18 mouse cellular contexts compared by ENCODE assay signal in the genomic region with DNA sequence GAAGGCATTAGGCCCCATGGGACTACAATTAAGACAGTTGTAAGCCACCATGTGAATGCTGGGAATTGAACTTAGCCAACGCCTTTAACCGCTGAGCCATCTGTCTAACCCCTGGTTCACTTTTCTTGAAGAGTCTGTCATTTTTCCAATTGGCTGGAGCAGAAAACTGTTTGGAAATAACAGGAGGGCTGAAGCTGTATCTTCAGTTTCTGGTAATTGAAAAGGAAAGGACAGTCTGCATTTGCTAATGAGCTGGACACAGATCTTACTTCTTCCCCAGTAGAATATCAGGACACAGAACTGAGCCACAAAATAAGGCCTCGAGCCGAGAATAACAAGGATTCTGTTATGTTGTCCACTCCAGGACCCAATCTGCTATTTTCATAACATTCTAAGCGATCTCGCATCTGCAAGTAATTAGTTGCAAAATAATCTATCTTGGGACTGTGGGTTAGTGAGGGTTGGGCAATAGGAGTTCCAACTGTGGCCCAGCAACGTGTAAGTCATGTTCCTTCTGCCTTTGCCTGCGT.
A peak's percentile ranks its signal among the peaks of the same experiment; 100 is the strongest.
DNase-seq lines count a peak whose midpoint lies in the region; TF ChIP-seq lines count a peak whose summit lies in the region.
"Had no signal": no experiment of that assay in that cellular context is flagged by ENCODE, and none has a peak within 500 bp of the region (broad histone marks: within the 10 kb centered on the region; RNA-seq: fewer than 3 reads in every experiment).

No protein-coding gene starts in this region.

- H3K4me3 ChIP-seq in heart, embryonic 10.5 days = no peak overlapping the region
- H3K4me3 ChIP-seq: heart, embryonic 15.5 days; intestine, embryonic 15.5 days; midbrain, embryonic 13.5 days; neural tube, embryonic 13.5 days; stomach, embryonic 15.5 days had no signal

- no peaks in the 10 kb centered on the region for H3K36me3 ChIP-seq in heart, embryonic 10.5 days
- H3K36me3 ChIP-seq: heart, embryonic 15.5 days; intestine, embryonic 15.5 days; midbrain, embryonic 13.5 days; neural tube, embryonic 13.5 days; stomach, embryonic 15.5 days had no signal

- no peaks in the 10 kb centered on the region for H3K27me3 ChIP-seq in heart, embryonic 10.5 days (ENCODE audit: insufficient read depth, poor library complexity, severe bottlenecking)
- H3K27me3 ChIP-seq: CH12.LX; heart, embryonic 15.5 days; intestine, embryonic 15.5 days; midbrain, embryonic 13.5 days; neural tube, embryonic 13.5 days; stomach, embryonic 15.5 days had no signal

- TF ChIP-seq CTCF in brain, embryonic 14.5 days (IDR thresholded peaks at IDR 0.05; ENCODE audit: borderline replicate concordance, extremely low read depth, insufficient read depth, insufficient read length) = no peak

- H3K9me3 ChIP-seq in heart, embryonic 10.5 days = no peaks in the 10 kb centered on the region
- H3K9me3 ChIP-seq: heart, embryonic 15.5 days; intestine, embryonic 15.5 days; midbrain, embryonic 13.5 days; neural tube, embryonic 13.5 days; stomach, embryonic 15.5 days had no signal

- WGBS in heart, embryonic 10.5 days = 84% methylated on average over 8 of the region's 8 CpGs

- no peaks in the 10 kb centered on the region for H3K4me1 ChIP-seq in heart, embryonic 10.5 days
- H3K4me1 ChIP-seq: heart, embryonic 15.5 days; intestine, embryonic 15.5 days; neural tube, embryonic 13.5 days; stomach, embryonic 15.5 days had no signal

- no peak for TF ChIP-seq POLR2A in brain, embryonic 14.5 days (IDR thresholded peaks at IDR 0.05; ENCODE audit: borderline replicate concordance, extremely low read depth, insufficient read depth, insufficient read length, poor library complexity, severe bottlenecking)

- no peak overlapping the region for H3K27ac ChIP-seq in heart, embryonic 10.5 days
- H3K27ac ChIP-seq: heart, embryonic 15.5 days; intestine, embryonic 15.5 days; liver, embryonic 14.5 days; midbrain, embryonic 13.5 days; neural tube, embryonic 13.5 days; stomach, embryonic 15.5 days had no signal

- DNase-seq in heart, adult 9 months (ENCODE audit: low spot score in 2 of 2) = peak; percentile 74 to 81
- DNase-seq in heart, embryonic 10.5 days (ENCODE audit: low spot score) = no peak
- DNase-seq in Muller cell, postnatal 12 days (ENCODE audit: inconsistent ontology term) = peak; percentile 80
- peak; percentile 29 for DNase-seq in brain, embryonic 14.5 days (ENCODE audit: low read depth)
- DNase-seq in lung, postnatal 25 days (ENCODE audit: low spot score) = peak; percentile 16
- no peak for DNase-seq in cerebellum, postnatal 36 days
- no peak for DNase-seq in spleen, adult 18-20 months
- DNase-seq: adrenal gland, postnatal 25 days; cerebellum, adult 18-20 months; right cerebral cortex, adult 18-20 months; thymus, postnatal 4 days had no signal

Comparison
In these comparisons a context has a peak if more than half of its experiments do, and no peak if none do; other contexts are left out.
1. DNase-seq: peak in heart, adult 9 months (2 of 2), Muller cell, postnatal 12 days (single experiment), brain, embryonic 14.5 days (single experiment) and lung, postnatal 25 days (single experiment); none in heart, embryonic 10.5 days (single experiment), cerebellum, postnatal 36 days (0 of 2) and spleen, adult 18-20 months (0 of 2).